21 mouse cellular contexts compared by ENCODE assay signal in genomic region chr13:4249347-4249746, GRCm38 (mm10). TPM values are rescaled to one million over a fixed set of nuclear protein-coding genes. Genes with fewer than 3 reads are reported as not detected.
"Had no signal": no experiment of that assay in that cellular context is flagged by ENCODE, and none has a peak within 500 bp of the region (broad histone marks: within the 10 kb centered on the region; RNA-seq: fewer than 3 reads in every experiment).

No protein-coding gene starts in this region.

- H3K27ac ChIP-seq: limb, embryonic 10.5 days; limb, embryonic 13.5 days; liver, embryonic 12.5 days; liver, embryonic 15.5 days; lung, embryonic 15.5 days; midbrain, embryonic 10.5 days; midbrain, embryonic 13.5 days; neural tube, embryonic 13.5 days had no signal

- ATAC-seq: intestine, postnatal 0 days; liver, embryonic 12.5 days; midbrain, embryonic 13.5 days; midbrain, embryonic 16.5 days had no signal

- H3K9me3 ChIP-seq: limb, embryonic 10.5 days; limb, embryonic 13.5 days; liver, embryonic 12.5 days; liver, embryonic 15.5 days; lung, embryonic 15.5 days; megakaryocyte, embryonic 14.5 days; midbrain, embryonic 10.5 days; midbrain, embryonic 13.5 days; neural tube, embryonic 13.5 days had no signal

- H3K4me3 ChIP-seq: limb, embryonic 10.5 days; limb, embryonic 13.5 days; liver, embryonic 12.5 days; liver, embryonic 15.5 days; lung, embryonic 15.5 days; megakaryocyte, embryonic 14.5 days; midbrain, embryonic 10.5 days; midbrain, embryonic 13.5 days; myocyte; neural tube, embryonic 13.5 days had no signal

- H3K36me3 ChIP-seq: limb, embryonic 10.5 days; limb, embryonic 13.5 days; liver, embryonic 12.5 days; lung, embryonic 15.5 days; midbrain, embryonic 10.5 days; midbrain, embryonic 13.5 days; neural tube, embryonic 13.5 days had no signal

- H3K4me1 ChIP-seq: limb, embryonic 13.5 days; liver, embryonic 12.5 days; liver, embryonic 15.5 days; midbrain, embryonic 13.5 days; neural tube, embryonic 13.5 days had no signal

- H3K4me2 ChIP-seq: limb, embryonic 13.5 days; liver, embryonic 12.5 days; liver, embryonic 15.5 days; lung, embryonic 15.5 days; midbrain, embryonic 13.5 days; neural tube, embryonic 13.5 days had no signal

- H3K27me3 ChIP-seq: limb, embryonic 13.5 days; liver, embryonic 12.5 days; liver, embryonic 15.5 days; lung, embryonic 15.5 days; megakaryocyte, embryonic 14.5 days; midbrain, embryonic 13.5 days; neural tube, embryonic 13.5 days had no signal

- H3K9ac ChIP-seq: limb, embryonic 13.5 days; liver, embryonic 12.5 days; liver, embryonic 15.5 days; lung, embryonic 15.5 days; midbrain, embryonic 13.5 days; neural tube, embryonic 13.5 days had no signal

- DNase-seq: kidney, postnatal 10 days; kidney, postnatal 36 days; liver; lung, adult 18-20 months; lung, postnatal 10 days; lung, postnatal 36 days; retina, postnatal 1 day; thymus, adult 18-20 months; thymus, postnatal 36 days had no signal

RNA-seq across cellular contexts. Expression of gene Akr1c19, which starts 20.8 kb away (rescaled TPM):
- polyA plus RNA-seq: myocyte had no signal

RNA-seq across cellular contexts. Expression of gene Akr1c12, which starts 29.9 kb away (rescaled TPM):
- polyA plus RNA-seq: midbrain, embryonic 13.5 days had no signal
